Mouse (Mus musculus): ENCODE data around the gene Slc35f2.

DNA sequence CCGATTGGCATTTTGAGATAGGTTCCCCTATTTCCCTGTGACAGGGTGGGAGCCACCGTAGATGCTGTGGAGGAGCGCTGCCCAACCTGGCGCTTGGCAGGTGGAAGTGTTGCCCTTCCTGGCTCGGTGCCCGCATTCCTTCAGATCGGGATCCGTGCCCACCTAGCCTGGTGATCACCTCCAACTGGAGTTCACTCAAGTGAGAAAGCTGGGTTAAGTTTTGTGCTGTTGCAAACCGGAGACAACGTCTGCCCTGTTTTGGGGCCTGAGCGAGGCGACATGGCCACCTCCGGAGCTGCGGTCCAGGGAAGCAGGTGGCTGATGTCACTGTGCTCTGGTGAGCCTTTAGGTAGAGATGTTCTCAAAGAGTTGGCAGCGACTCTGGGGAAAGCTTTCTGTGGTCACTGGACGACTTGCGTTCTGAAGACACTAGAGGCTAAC, 803 bp downstream of the Slc35f2 start:
- no peak for TF ChIP-seq CTCF (IDR thresholded peaks at IDR 0.05; ENCODE audit: low read depth, low read length)
- TF ChIP-seq TAL1 (conservative IDR thresholded peaks at IDR 0.05; ENCODE audit: low read depth, low read length), result no peak
- no peak for TF ChIP-seq GATA1 (IDR thresholded peaks at IDR 0.05; ENCODE audit: borderline replicate concordance, low read length)
